Mouse (Mus musculus) lung, embryonic 15.5 days (tissue): ENCODE data around the gene Ly6g6d. TPM values are rescaled to one million over a fixed set of nuclear protein-coding genes. Genes with fewer than 3 reads are reported as not detected.

Experiments used
- ATAC-seq: fragments of 200-750 bp; cut with Nextera tagmentation; 2 replicates; pipeline ENCODE4 v1.8.0; 2017; ENCODE audit warnings: moderate number of reproducible peaks, borderline replicate concordance; ENCODE audit not compliant: low FRiP score, low TSS enrichment; ENCODE audit errors: extremely low read depth
- H3K27ac ChIP-seq: fragments of 300-500 bp; sonication (generic); 2 replicates; pipeline ENCODE4 v1.5.1; 2015; ENCODE audit warnings: moderate library complexity, mild to moderate bottlenecking, inconsistent platforms
- H3K27me3 ChIP-seq: fragments of 300-500 bp; sonication (generic); 2 replicates; pipeline ENCODE4 v1.6.1; 2015; ENCODE audit warnings: inconsistent platforms
- H3K36me3 ChIP-seq: fragments of 300-500 bp; sonication (generic); 2 replicates; pipeline ENCODE4 v1.6.1; 2015; ENCODE audit warnings: inconsistent platforms
- H3K4me1 ChIP-seq: fragments of 300-500 bp; sonication (generic); 2 replicates; pipeline ENCODE4 v1.6.1; 2015; ENCODE audit warnings: inconsistent platforms
- H3K4me2 ChIP-seq: fragments of 300-500 bp; sonication (generic); 2 replicates; pipeline ENCODE4 v1.6.1; 2015; ENCODE audit warnings: inconsistent platforms, mild to moderate bottlenecking, moderate library complexity
- H3K4me3 ChIP-seq: fragments of 300-500 bp; sonication (generic); 2 replicates; pipeline ENCODE4 v1.5.1; 2015; ENCODE audit warnings: mild to moderate bottlenecking, inconsistent platforms
- H3K9ac ChIP-seq: fragments of 300-500 bp; sonication (generic); 2 replicates; pipeline ENCODE4 v1.6.1; 2015; ENCODE audit warnings: inconsistent platforms
- H3K9me3 ChIP-seq: fragments of 300-500 bp; sonication (generic); 2 replicates; pipeline ENCODE4 v1.6.1; 2016; ENCODE audit warnings: inconsistent platforms
- WGBS: fragments of 180-500 bp; shearing (Covaris S2); methylation state at CpG from one replicate; pipeline ENCODE4 v1.1.7; 2015; 5-methylcytosine and 5-hydroxymethylcytosine counted together
- polyA plus RNA-seq: library from polyadenylated mRNA; unstranded; fragments of >200 nt; fragmentation: Nextera tagmentation; extraction: Ambion mirVana; gene quantifications from 2 replicates; pipeline ENCODE4 v1.2.1, GENCODE M21; 2015

The Ly6g6d gene
- polyA plus RNA-seq, 1 experiment from 2014 or later: 6.7 TPM

- H3K4me3 ChIP-seq: no peak overlapping the region
- H3K36me3 ChIP-seq: no peaks in the 10 kb centered on the region
- 74% methylated on average over 16 of the region's 16 CpGs for WGBS
- ATAC-seq: no peak
- no peak overlapping the region for H3K27ac ChIP-seq
- H3K4me2 ChIP-seq: no peak overlapping the region
- no peaks in the 10 kb centered on the region for H3K9me3 ChIP-seq
- no peak overlapping the region for H3K9ac ChIP-seq
- H3K4me1 ChIP-seq: peaks cover 3% of the 10 kb centered on the region; the same call in 1 of the 2 replicates
- peaks cover 4% of the 10 kb centered on the region; the same call in 1 of the 2 replicates for H3K27me3 ChIP-seq
Measured at GRCm38 (mm10) chr17:35082841-35083576, 5.1 kb upstream of the Ly6g6d start.

- Histone ChIP-seq H3K27me3 (peaks cover 5% of the 10 kb centered on the region; the same call in 1 of the 2 replicates), H3K27ac (no peak overlapping the region), H3K4me2 (no peak overlapping the region), H3K4me3 (no peak overlapping the region), H3K4me1 (peaks cover 18% of the 10 kb centered on the region), H3K9ac (no peak overlapping the region), H3K9me3 (no peaks in the 10 kb centered on the region), H3K36me3 (no peaks in the 10 kb centered on the region)
- 82% methylated on average over 4 of the region's 4 CpGs for WGBS
- ATAC-seq: no peak
Measured at GRCm38 (mm10) chr17:35080710-35081109, 2.8 kb upstream of the Ly6g6d start.

GRCm38 (mm10) chr17:35080248-35080647 lies 2.4 kb upstream of the Ly6g6d start:
- Histone ChIP-seq H3K4me3 (no peak overlapping the region), H3K9ac (no peak overlapping the region), H3K27ac (no peak overlapping the region), H3K4me1 (peaks cover 18% of the 10 kb centered on the region), H3K36me3 (no peaks in the 10 kb centered on the region), H3K4me2 (no peak overlapping the region), H3K27me3 (peaks cover 5% of the 10 kb centered on the region; the same call in 1 of the 2 replicates), H3K9me3 (no peaks in the 10 kb centered on the region)
- ATAC-seq: no peak
- WGBS: 49% methylated on average over 6 of the region's 6 CpGs

DNA sequence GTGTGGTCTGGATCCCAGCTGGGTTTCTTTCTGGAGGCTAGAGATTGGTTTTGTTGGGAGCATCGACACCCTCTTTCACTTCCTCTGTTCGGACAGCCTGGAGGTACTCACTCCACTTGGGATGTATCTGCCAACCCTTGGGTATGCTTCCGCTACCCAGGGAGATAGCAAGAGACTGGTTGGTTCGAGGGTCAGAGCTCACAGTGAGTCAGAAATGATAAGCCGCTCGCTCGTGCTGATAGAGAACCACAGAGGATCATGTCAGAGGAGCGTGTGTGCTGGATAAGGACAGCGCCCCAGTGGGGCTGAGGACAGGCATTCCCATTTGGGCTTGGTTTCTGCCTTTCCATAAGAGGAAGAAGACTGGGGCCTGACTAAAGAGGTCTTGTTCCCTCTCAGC lies 1.9 kb upstream of the Ly6g6d start:
- H3K4me1 ChIP-seq: peaks cover 18% of the 10 kb centered on the region
- H3K36me3 ChIP-seq: no peaks in the 10 kb centered on the region
- peaks cover 5% of the 10 kb centered on the region; the same call in 1 of the 2 replicates for H3K27me3 ChIP-seq
- no peak overlapping the region for H3K27ac ChIP-seq
- peak; percentile 15; the same call in 1 of the 2 replicates for ATAC-seq
- no peak overlapping the region for H3K9ac ChIP-seq
- H3K9me3 ChIP-seq: no peaks in the 10 kb centered on the region
- no peak overlapping the region for H3K4me3 ChIP-seq
- WGBS: 37% methylated on average over 9 of the region's 9 CpGs
- H3K4me2 ChIP-seq: no peak overlapping the region

- Histone ChIP-seq H3K27me3 (peaks cover 5% of the 10 kb centered on the region; the same call in 1 of the 2 replicates), H3K9me3 (no peaks in the 10 kb centered on the region), H3K27ac (peak overlapping the region; percentile 81), H3K36me3 (no peaks in the 10 kb centered on the region), H3K4me1 (peaks cover 18% of the 10 kb centered on the region), H3K9ac (peak overlapping the region; percentile 25), H3K4me2 (peak overlapping the region; percentile 48), H3K4me3 (peak overlapping the region; percentile 31)
- no peak for ATAC-seq
- 32% methylated on average over 2 of the region's 2 CpGs for WGBS
Measured at GRCm38 (mm10) chr17:35077285-35077684, 580 bp downstream of the Ly6g6d start.

DNA sequence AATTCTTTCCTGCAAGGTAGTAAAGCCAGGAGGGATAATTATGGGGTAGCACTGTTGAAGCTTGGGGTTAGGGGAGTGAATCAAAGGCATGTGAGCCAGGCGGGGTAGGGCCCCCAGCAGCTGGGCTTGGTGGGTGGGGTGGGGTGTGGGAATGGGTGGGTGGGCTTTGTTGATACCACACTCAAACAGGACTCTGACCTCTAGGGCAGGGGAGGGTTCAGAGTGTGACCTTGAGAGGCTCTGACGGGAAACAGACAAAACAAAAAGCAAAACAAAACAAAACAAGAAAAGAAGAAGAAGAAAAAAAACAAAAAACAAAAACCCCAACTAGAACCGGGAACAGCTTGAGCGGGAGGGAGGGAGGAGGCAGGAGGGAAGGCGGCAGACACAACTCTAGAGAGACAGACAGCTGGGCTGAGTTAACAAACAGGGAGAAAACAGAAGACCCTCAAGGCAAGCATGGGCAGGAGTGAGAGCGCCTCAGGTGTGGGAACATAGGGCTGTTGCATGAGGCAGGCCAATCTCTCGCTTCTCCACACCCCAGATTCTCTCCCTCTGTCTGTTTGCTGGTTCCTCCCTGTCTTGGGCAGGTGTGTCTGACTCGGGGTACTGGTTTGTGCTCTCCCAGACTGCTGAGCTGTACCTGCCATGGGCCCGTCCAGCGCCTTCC lies 1.2 kb downstream of the Ly6g6d start, which contains the start of gene Ly6g6e:
Gene Ly6g6e (plus strand): TSS at position 396 of the 670 bp plus-strand sequence.
- peak within 1 kb of the TSS; percentile 25 for H3K9ac ChIP-seq
- H3K4me3 ChIP-seq: peak within 1 kb of the TSS; percentile 31
- no peak for ATAC-seq
- peak within 1 kb of the TSS; percentile 81 for H3K27ac ChIP-seq
- H3K4me2 ChIP-seq: peak within 1 kb of the TSS; percentile 48
- WGBS: 37% methylated on average over 10 of the region's 10 CpGs
- peaks cover 19% of the 10 kb centered on the region for H3K4me1 ChIP-seq
- no peaks in the 10 kb centered on the region for H3K36me3 ChIP-seq
- H3K27me3 ChIP-seq: peaks cover 5% of the 10 kb centered on the region; the same call in 1 of the 2 replicates
- no peaks in the 10 kb centered on the region for H3K9me3 ChIP-seq

DNA sequence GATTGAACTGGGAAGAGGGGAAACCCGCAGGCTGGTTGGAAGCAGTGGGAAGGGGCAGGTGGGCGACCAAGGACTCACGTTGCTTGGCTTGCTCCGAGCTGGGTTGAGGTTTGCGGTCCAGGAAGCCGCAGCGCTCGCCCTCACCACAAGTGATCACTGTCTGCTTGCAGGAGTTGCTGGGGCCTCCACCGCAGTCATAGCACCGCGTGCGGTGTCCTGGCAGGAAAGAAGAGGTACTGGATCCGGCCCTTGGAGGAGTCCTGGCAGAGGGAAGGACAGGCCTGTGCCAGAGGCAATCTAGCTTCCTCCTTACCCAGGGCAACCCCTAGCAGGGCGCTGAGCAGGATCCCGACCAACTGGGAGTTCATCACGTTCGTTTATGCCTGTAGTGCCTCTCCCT lies 3.8 kb downstream of the Ly6g6d start:
- no peak overlapping the region for H3K27ac ChIP-seq
- H3K36me3 ChIP-seq: no peaks in the 10 kb centered on the region
- H3K4me2 ChIP-seq: no peak overlapping the region
- peaks cover 5% of the 10 kb centered on the region; the same call in 1 of the 2 replicates for H3K27me3 ChIP-seq
- no peak for ATAC-seq
- no peaks in the 10 kb centered on the region for H3K9me3 ChIP-seq
- no peak overlapping the region for H3K9ac ChIP-seq
- peaks cover 23% of the 10 kb centered on the region for H3K4me1 ChIP-seq
- no peak overlapping the region for H3K4me3 ChIP-seq
- WGBS: 48% methylated on average over 17 of the region's 17 CpGs

DNA sequence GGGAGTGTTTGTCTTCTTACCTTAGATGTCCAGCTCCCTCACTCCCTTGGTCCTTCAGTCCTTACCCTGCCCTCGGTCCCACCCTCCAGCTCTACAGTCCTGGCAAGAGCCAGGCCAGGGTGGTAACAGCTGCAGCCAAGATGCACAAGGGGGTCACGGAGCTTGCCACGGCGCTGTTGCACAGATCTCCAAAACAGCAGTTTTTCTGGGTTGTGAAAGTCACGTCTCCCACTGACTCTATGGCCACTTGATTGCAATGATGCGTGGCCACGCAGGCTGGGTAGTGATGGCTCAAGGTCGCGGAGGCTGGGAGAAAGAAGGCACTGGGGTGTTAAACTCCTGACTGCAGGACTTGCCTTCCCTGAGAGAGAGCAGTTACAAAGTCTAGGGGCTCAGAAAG lies 6.4 kb downstream of the Ly6g6d start:
- H3K4me2 ChIP-seq: no peak overlapping the region
- H3K27ac ChIP-seq: peak overlapping the region; percentile 29
- no peak for ATAC-seq
- whole genome bisulfite sequencing: 64% methylated on average over 9 of the region's 9 CpGs
- peaks cover 11% of the 10 kb centered on the region for H3K27me3 ChIP-seq
- H3K9ac ChIP-seq: no peak overlapping the region
- H3K4me1 ChIP-seq: peaks cover 8% of the 10 kb centered on the region
- no peaks in the 10 kb centered on the region for H3K9me3 ChIP-seq
- H3K4me3 ChIP-seq: no peak overlapping the region
- H3K36me3 ChIP-seq: no peaks in the 10 kb centered on the region

- ATAC-seq: peak; percentile 57
- Histone ChIP-seq H3K4me3 (no peak overlapping the region), H3K4me2 (no peak overlapping the region), H3K4me1 (peaks cover 10% of the 10 kb centered on the region), H3K27me3 (peaks cover 13% of the 10 kb centered on the region), H3K27ac (peak overlapping the region; percentile 71), H3K9ac (no peak overlapping the region), H3K36me3 (no peaks in the 10 kb centered on the region), H3K9me3 (no peaks in the 10 kb centered on the region)
- 38% methylated on average over 6 of the region's 6 CpGs for WGBS
Measured at GRCm38 (mm10) chr17:35070556-35071229, 7.2 kb downstream of the Ly6g6d start.

DNA sequence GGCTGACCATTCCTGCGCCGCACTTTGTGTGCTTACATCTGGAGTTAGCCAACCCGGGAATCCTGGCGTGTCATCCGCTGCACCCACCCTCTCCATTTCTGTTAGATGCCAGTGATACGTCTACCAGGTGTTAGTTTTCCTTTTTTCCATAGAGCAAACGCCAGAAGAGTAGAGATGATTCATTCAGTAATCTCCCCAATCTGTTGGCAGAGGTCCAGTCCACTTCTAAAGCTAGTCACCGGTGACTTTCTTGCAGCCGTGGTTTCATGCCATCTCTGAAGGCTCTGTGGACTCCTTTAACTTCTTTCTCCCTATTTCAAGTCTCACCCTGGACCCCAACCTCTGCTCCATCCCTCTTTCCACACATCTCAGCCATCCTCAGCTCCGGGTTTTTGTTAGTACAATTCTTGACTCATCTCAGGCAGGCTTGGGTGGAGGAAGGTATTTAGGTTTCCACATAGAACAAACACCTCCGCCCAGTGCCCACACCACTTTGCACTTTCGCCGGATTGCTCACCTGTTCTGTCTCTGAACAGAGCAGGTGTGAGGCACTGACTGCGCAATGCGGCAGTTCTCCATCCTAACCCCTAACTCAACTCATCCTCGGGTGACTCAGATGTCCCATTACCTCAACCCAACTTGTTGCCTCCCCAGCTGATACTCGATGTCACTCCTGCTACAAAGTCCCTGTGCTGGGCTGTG lies 9.5 kb downstream of the Ly6g6d start:
- Histone ChIP-seq H3K9ac (no peak overlapping the region), H3K27ac (no peak overlapping the region), H3K27me3 (peaks cover 13% of the 10 kb centered on the region), H3K4me1 (peaks cover 26% of the 10 kb centered on the region), H3K4me2 (no peak overlapping the region), H3K4me3 (no peak overlapping the region), H3K36me3 (no peaks in the 10 kb centered on the region), H3K9me3 (no peaks in the 10 kb centered on the region)
- WGBS: 59% methylated on average over 17 of the region's 17 CpGs
- ATAC-seq: no peak

- peaks cover 20% of the 10 kb centered on the region for H3K4me1 ChIP-seq
- 46% methylated on average over 10 of the region's 10 CpGs for WGBS
- no peak for ATAC-seq
- H3K36me3 ChIP-seq: peaks cover 14% of the 10 kb centered on the region
- H3K27me3 ChIP-seq: peaks cover 13% of the 10 kb centered on the region
- H3K9ac ChIP-seq: peak within 1 kb of the TSS; percentile 7
- no peaks in the 10 kb centered on the region for H3K9me3 ChIP-seq
- H3K27ac ChIP-seq: peak within 1 kb of the TSS; percentile 91
- peak within 1 kb of the TSS; percentile 38 for H3K4me3 ChIP-seq
- H3K4me2 ChIP-seq: peak within 1 kb of the TSS; percentile 71
Measured at GRCm38 (mm10) chr17:35066084-35066483, 11.8 kb downstream of the Ly6g6d start, which contains the start of gene Mpig6b. Gene Mpig6b (minus strand): TSS chr17:35066184.
